Mouse (Mus musculus) liver, embryonic 14.5 days (tissue): ENCODE results near the gene Muc5ac. TPM values are rescaled to one million over a fixed set of nuclear protein-coding genes. Genes with fewer than 3 reads are reported as not detected.

Experiments used
- ATAC-seq: fragments of 200-750 bp; cut with Nextera tagmentation; 2 replicates; pipeline ENCODE4 v1.8.0; 2017; ENCODE audit warnings: moderate number of reproducible peaks, mild to moderate bottlenecking, moderate library complexity; ENCODE audit not compliant: insufficient read depth
- DNase-seq, 3 experiments: peaks; one replicate each; pipeline ENCODE4 v3.0.0-alpha.2; 2012 to 2013; ENCODE audit warnings: low read depth in 3 of 3, low spot score in 3 of 3
- H3K27ac ChIP-seq: fragments of 300-500 bp; sonication (generic); 2 replicates; pipeline ENCODE4 v1.5.1; 2014; ENCODE audit warnings: moderate library complexity, mild to moderate bottlenecking, control low read depth, inconsistent platforms
- H3K27me3 ChIP-seq: fragments of 300-500 bp; sonication (generic); 2 replicates; pipeline ENCODE4 v1.6.1; 2014; ENCODE audit warnings: mild to moderate bottlenecking, low read length, moderate library complexity; ENCODE audit not compliant: control insufficient read depth, insufficient read depth
- H3K36me3 ChIP-seq: fragments of 300-500 bp; sonication (generic); replicated peaks from 2 replicates; pipeline ENCODE4 v1.6.1; 2014; ENCODE audit warnings: low read depth; ENCODE audit not compliant: control insufficient read depth, insufficient read depth
- H3K4me1 ChIP-seq, 2 experiments: fragments of 200-500 bp in 1 of 2; fragments of 300-500 bp in 1 of 2; sonication (generic) in 1 of 2; replicated peaks; 2 replicates each; pipeline ENCODE4 v1.6.1; 2012 to 2014; ENCODE audit warnings: antibody characterized with exemption in 1 of 2, inconsistent platforms in 1 of 2, low read length in 1 of 2; ENCODE audit not compliant: control insufficient read depth in 2 of 2, insufficient read depth in 2 of 2
- H3K4me2 ChIP-seq: fragments of 300-500 bp; sonication (generic); 2 replicates; pipeline ENCODE4 v1.6.1; 2014; ENCODE audit warnings: low read depth, mild to moderate bottlenecking, control low read depth, moderate library complexity
- H3K4me3 ChIP-seq, 2 experiments: fragments of 200-500 bp in 1 of 2; fragments of 300-500 bp in 1 of 2; sonication (generic) in 1 of 2; 2 replicates each; pipeline ENCODE4 v1.5.1; 2012 to 2014; ENCODE audit warnings: low read depth in 2 of 2, low read length in 2 of 2, mild to moderate bottlenecking in 2 of 2, control low read depth in 1 of 2, inconsistent platforms in 1 of 2, moderate library complexity in 1 of 2; ENCODE audit not compliant: insufficient read depth in 1 of 2
- H3K9ac ChIP-seq: fragments of 300-500 bp; sonication (generic); replicated peaks from 2 replicates; pipeline ENCODE4 v1.6.1; 2014; ENCODE audit warnings: mild to moderate bottlenecking, control low read depth, moderate library complexity
- H3K9me3 ChIP-seq: fragments of 300-500 bp; sonication (generic); 2 replicates; pipeline ENCODE4 v1.6.1; 2016; ENCODE audit warnings: low read length, mixed read lengths; ENCODE audit not compliant: control insufficient read depth
- CTCF ChIP-seq: IDR thresholded peaks from 2 replicates; pipeline ENCODE4 v1.5.1; 2016; ENCODE audit warnings: antibody characterized with exemption, low read depth, control low read depth
- EP300 ChIP-seq: IDR thresholded peaks from 2 replicates; pipeline ENCODE4 v1.6.1; 2016; ENCODE audit warnings: antibody characterized with exemption, low read depth
- WGBS: fragments of 180-500 bp; shearing (Covaris S2); extraction: QIAGEN DNeasy Blood & Tissue Kit; methylation state at CpG from one replicate; pipeline ENCODE4 v1.1.7; 2014; ENCODE audit not compliant: insufficient replicate concordance; 5-methylcytosine and 5-hydroxymethylcytosine counted together
- polyA plus RNA-seq, 2 experiments: library from polyadenylated mRNA; depleted of rRNA in 1 of 2; stranded (reverse) in 1 of 2; unstranded in 1 of 2; fragments of >200 nt; fragmentation: Nextera tagmentation in 1 of 2; extraction: Ambion mirVana in 1 of 2; gene quantifications; 2 replicates each; pipeline versions ENCODE4 v1.2.1 to v1.2.3; 2012 to 2014

Muc5ac gene
- polyA plus RNA-seq, 2 experiments = not detected

DNA sequence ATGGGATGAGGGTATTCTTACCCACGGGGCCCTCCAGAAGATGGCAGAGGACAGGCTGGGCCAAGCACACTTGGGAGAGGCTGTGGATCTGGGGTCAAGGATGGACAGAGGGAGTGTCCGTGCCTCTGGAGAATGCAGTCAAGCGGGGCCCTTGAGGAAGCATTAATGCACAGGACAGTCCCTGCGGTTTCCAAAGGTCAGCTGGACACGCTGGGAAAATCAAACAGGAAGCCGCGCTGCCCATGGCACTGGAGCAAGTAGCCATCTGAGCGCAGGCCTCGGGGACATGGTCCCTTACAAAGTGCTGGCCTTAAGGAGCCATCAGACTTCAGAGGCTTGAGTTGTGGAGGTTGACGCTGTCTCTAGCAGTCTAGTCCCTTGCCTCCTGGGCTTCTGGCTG is 51.6 kb downstream of the Muc5ac start:
- ATAC-seq = no peak
- no peaks in the 10 kb centered on the region for H3K36me3 ChIP-seq
- H3K27me3 ChIP-seq = no peaks in the 10 kb centered on the region
- no peak overlapping the region for H3K27ac ChIP-seq
- no peak overlapping the region for H3K4me3 ChIP-seq
- DNase-seq = no peak
- H3K9ac ChIP-seq = no peak overlapping the region
- H3K4me1 ChIP-seq = no peaks in the 10 kb centered on the region
- no peaks in the 10 kb centered on the region for H3K9me3 ChIP-seq
- 67% methylated on average over 10 of the region's 10 CpGs for WGBS
- no peak for TF ChIP-seq CTCF
- TF ChIP-seq EP300 = no peak
- H3K4me2 ChIP-seq = no peak overlapping the region

DNA sequence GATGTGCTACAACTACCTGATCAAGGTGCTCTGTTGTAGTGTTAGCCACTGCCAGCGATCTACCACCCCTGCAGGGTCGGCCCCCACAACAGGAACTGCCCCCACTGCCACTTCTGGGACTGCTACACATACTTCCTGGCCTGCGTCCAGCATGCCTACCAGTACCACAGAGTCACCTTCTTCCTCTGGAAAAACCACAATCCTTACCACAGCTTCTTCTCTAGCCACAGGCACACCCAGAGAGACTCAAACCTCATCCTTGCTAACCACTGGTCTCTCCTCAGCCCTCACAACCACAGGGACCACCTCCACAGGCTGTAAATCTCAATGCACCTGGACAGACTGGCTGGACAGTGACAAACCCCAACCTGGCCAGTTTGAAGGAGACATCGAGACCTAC is 72.3 kb downstream of the Muc5ac start:
- H3K27me3 ChIP-seq = no peaks in the 10 kb centered on the region
- no peaks in the 10 kb centered on the region for H3K36me3 ChIP-seq
- H3K4me2 ChIP-seq = no peak overlapping the region
- no peak overlapping the region for H3K27ac ChIP-seq
- no peak overlapping the region for H3K4me3 ChIP-seq
- ATAC-seq (no peak), DNase-seq (no peak)
- TF ChIP-seq CTCF (no peak), EP300 (no peak)
- WGBS = 27% methylated on average over 4 of the region's 4 CpGs
- no peaks in the 10 kb centered on the region for H3K4me1 ChIP-seq
- H3K9me3 ChIP-seq = no peaks in the 10 kb centered on the region
- H3K9ac ChIP-seq = no peak overlapping the region

Other genes starting within 250 kb of the Muc5ac start
- 6.3 and 12.1 TPM in 2 replicates for gene Chid1, start 249.1 kb upstream of the Muc5ac start, polyA plus RNA-seq (2012; rRNA removed)
- 23.0 and 24.2 TPM in 2 replicates for gene Chid1, start 249.1 kb upstream of the Muc5ac start, polyA plus RNA-seq (2014; fragmentation: Nextera tagmentation; extraction: Ambion mirVana)
- gene Ap2a2, start 226.8 kb upstream of the Muc5ac start, polyA plus RNA-seq (2012; rRNA removed) = 19.8 and 21.0 TPM in 2 replicates
- 43.2 and 51.2 TPM in 2 replicates for gene Ap2a2, start 226.8 kb upstream of the Muc5ac start, polyA plus RNA-seq (2014; fragmentation: Nextera tagmentation; extraction: Ambion mirVana)
- 1.7 and 2.1 TPM in 2 replicates for gene Muc6, start 133.7 kb upstream of the Muc5ac start, polyA plus RNA-seq (2012; rRNA removed)
- 3.2 and 4.0 TPM in 2 replicates for gene Muc6, start 133.7 kb upstream of the Muc5ac start, polyA plus RNA-seq (2014; fragmentation: Nextera tagmentation; extraction: Ambion mirVana)
- 0.12 and 0.17 TPM in 2 replicates for gene Muc2, start 98.6 kb upstream of the Muc5ac start, polyA plus RNA-seq (2012; rRNA removed)
- gene Muc2, start 98.6 kb upstream of the Muc5ac start, polyA plus RNA-seq (2014; fragmentation: Nextera tagmentation; extraction: Ambion mirVana) = 0.08 and 0.85 TPM in 2 replicates
- not detected in 2 replicates for gene Muc5b, start 50.1 kb downstream of the Muc5ac start, polyA plus RNA-seq (2012; rRNA removed)
- not detected in 2 replicates for gene Muc5b, start 50.1 kb downstream of the Muc5ac start, polyA plus RNA-seq (2014; fragmentation: Nextera tagmentation; extraction: Ambion mirVana)
- gene Tollip, start 129.5 kb downstream of the Muc5ac start, polyA plus RNA-seq (2012; rRNA removed) = 13.5 and 15.3 TPM in 2 replicates
- 18.0 and 19.7 TPM in 2 replicates for gene Tollip, start 129.5 kb downstream of the Muc5ac start, polyA plus RNA-seq (2014; fragmentation: Nextera tagmentation; extraction: Ambion mirVana)
- gene Brsk2, start 160.8 kb downstream of the Muc5ac start, polyA plus RNA-seq (2012; rRNA removed) = 0.03 and 0.29 TPM in 2 replicates
- gene Brsk2, start 160.8 kb downstream of the Muc5ac start, polyA plus RNA-seq (2014; fragmentation: Nextera tagmentation; extraction: Ambion mirVana) = 0.05 and 0.10 TPM in 2 replicates